Mouse (Mus musculus) midbrain, embryonic 11.5 days (tissue): ENCODE results near the gene Guk1. TPM values are rescaled to one million over a fixed set of nuclear protein-coding genes. Genes with fewer than 3 reads are reported as not detected.
A peak's percentile ranks its signal among the peaks of the same experiment; 100 is the strongest.

Experiments
- ATAC-seq: fragments of 200-750 bp; cut with Nextera tagmentation; 2 replicates; pipeline ENCODE4 v1.8.0; 2017; ENCODE audit warnings: moderate TSS enrichment, moderate library complexity; ENCODE audit not compliant: low FRiP score
- DNase-seq: peaks from one replicate; pipeline ENCODE4 v3.0.0; 2015; ENCODE audit warnings: low spot score; ENCODE audit errors: missing footprints
- H3K27ac ChIP-seq: fragments of 300-500 bp; sonication (generic); 2 replicates; pipeline ENCODE4 v1.5.1; 2014; ENCODE audit warnings: low read depth, low read length
- H3K27me3 ChIP-seq: fragments of 300-500 bp; sonication (generic); 2 replicates; pipeline ENCODE4 v1.6.1; 2014; ENCODE audit warnings: mild to moderate bottlenecking, low read length, moderate library complexity, mixed read lengths; ENCODE audit not compliant: control insufficient read depth, insufficient read depth
- H3K36me3 ChIP-seq: fragments of 300-500 bp; sonication (generic); 2 replicates; pipeline ENCODE4 v1.6.1; 2014; ENCODE audit warnings: mild to moderate bottlenecking, low read length, moderate library complexity, mixed read lengths; ENCODE audit not compliant: control insufficient read depth, insufficient read depth
- H3K4me1 ChIP-seq: fragments of 300-500 bp; sonication (generic); 2 replicates; pipeline ENCODE4 v1.6.1; 2014; ENCODE audit warnings: low read length; ENCODE audit not compliant: control insufficient read depth, insufficient read depth
- H3K4me2 ChIP-seq: fragments of 300-500 bp; sonication (generic); 2 replicates; pipeline ENCODE4 v1.6.1; 2014; ENCODE audit warnings: mild to moderate bottlenecking, moderate library complexity
- H3K4me3 ChIP-seq: fragments of 300-500 bp; sonication (generic); 2 replicates; pipeline ENCODE4 v1.5.1; 2014; ENCODE audit warnings: low read depth, low read length
- H3K9ac ChIP-seq: fragments of 300-500 bp; sonication (generic); 2 replicates; pipeline ENCODE4 v1.6.1; 2014; ENCODE audit warnings: low read length
- H3K9me3 ChIP-seq: fragments of 300-500 bp; sonication (generic); 2 replicates; pipeline ENCODE4 v1.6.1; 2016; ENCODE audit warnings: low read length; ENCODE audit not compliant: control insufficient read depth
- WGBS: fragments of 180-500 bp; shearing (Covaris S2); extraction: QIAGEN DNeasy Blood & Tissue Kit; methylation state at CpG from one replicate; pipeline ENCODE4 v1.1.7; 2014; 5-methylcytosine and 5-hydroxymethylcytosine counted together
- polyA plus RNA-seq: library from polyadenylated mRNA; unstranded; fragments of >200 nt; fragmentation: Nextera tagmentation; extraction: Ambion mirVana; gene quantifications from 2 replicates; pipeline ENCODE4 v1.2.1, GENCODE M21; 2014

Guk1 gene
- polyA plus RNA-seq, 1 experiment from 2014 or later, result 96.6 TPM

- Histone ChIP-seq H3K4me1 (peaks cover 29% of the 10 kb centered on the region), H3K9me3 (no peaks in the 10 kb centered on the region), H3K9ac (peak overlapping the region; percentile 95), H3K4me3 (peak overlapping the region; percentile 92), H3K27ac (peak overlapping the region; percentile 88; the same call in 1 of the 2 replicates), H3K27me3 (no peaks in the 10 kb centered on the region), H3K36me3 (no peaks in the 10 kb centered on the region), H3K4me2 (peak overlapping the region; percentile 89)
- DNase-seq, result peak; percentile 88
- 7% methylated on average over 21 of the region's 21 CpGs for WGBS
- ATAC-seq, result no peak
Measured at GRCm38 (mm10) chr11:59226787-59227603, 35.0 kb upstream of the Guk1 start.

GRCm38 (mm10) chr11:59226251-59226650 is 34.2 kb upstream of the Guk1 start:
- Histone ChIP-seq H3K9ac (peak overlapping the region; percentile 95; the same call in 1 of the 2 replicates), H3K36me3 (no peaks in the 10 kb centered on the region)
- no peak for ATAC-seq

GRCm38 (mm10) chr11:59225167-59225566 is 33.2 kb upstream of the Guk1 start:
- H3K4me3 ChIP-seq, result no peak overlapping the region
- H3K27me3 ChIP-seq, result no peaks in the 10 kb centered on the region
- no peaks in the 10 kb centered on the region for H3K9me3 ChIP-seq
- no peak overlapping the region for H3K4me2 ChIP-seq
- 77% methylated on average over 2 of the region's 2 CpGs for WGBS
- no peak overlapping the region for H3K27ac ChIP-seq
- no peaks in the 10 kb centered on the region for H3K36me3 ChIP-seq
- H3K9ac ChIP-seq, result 0 out of 2 replicates have a peak overlapping the region, but pooled peaks have one; percentile 20
- no peak for ATAC-seq
- no peak for DNase-seq
- H3K4me1 ChIP-seq, result peaks cover 29% of the 10 kb centered on the region

More at GRCm38 (mm10) chr11:59226251-59226650, 34.2 kb upstream of the Guk1 start:
- Histone ChIP-seq H3K4me2 (peak overlapping the region; percentile 89), H3K27ac (no peak overlapping the region), H3K27me3 (no peaks in the 10 kb centered on the region), H3K4me3 (peak overlapping the region; percentile 92), H3K4me1 (peaks cover 29% of the 10 kb centered on the region), H3K9me3 (no peaks in the 10 kb centered on the region)
- no peak for DNase-seq
- 74% methylated on average over 3 of the region's 3 CpGs for WGBS

- no peak for ATAC-seq
- H3K9me3 ChIP-seq, result no peaks in the 10 kb centered on the region
- 74% methylated on average over 2 of the region's 2 CpGs for WGBS
- no peak overlapping the region for H3K4me2 ChIP-seq
- H3K9ac ChIP-seq, result no peak overlapping the region
- peak; percentile 47 for DNase-seq
- peaks cover 29% of the 10 kb centered on the region for H3K4me1 ChIP-seq
- H3K27me3 ChIP-seq, result no peaks in the 10 kb centered on the region
- H3K4me3 ChIP-seq, result no peak overlapping the region
- no peak overlapping the region for H3K27ac ChIP-seq
- 0 out of 2 replicates have a peak, but pooled peaks cover under 1% of the 10 kb centered on the region for H3K36me3 ChIP-seq
Measured at GRCm38 (mm10) chr11:59224470-59224869, 32.5 kb upstream of the Guk1 start.

- no peaks in the 10 kb centered on the region for H3K27me3 ChIP-seq
- WGBS, result 95% methylated on average over 3 of the region's 3 CpGs
- 0 out of 2 replicates have a peak, but pooled peaks cover 2% of the 10 kb centered on the region for H3K36me3 ChIP-seq
- no peak overlapping the region for H3K4me2 ChIP-seq
- H3K9me3 ChIP-seq, result no peaks in the 10 kb centered on the region
- DNase-seq, result no peak
- no peak overlapping the region for H3K9ac ChIP-seq
- H3K4me1 ChIP-seq, result peaks cover 29% of the 10 kb centered on the region
- no peak overlapping the region for H3K4me3 ChIP-seq
- ATAC-seq, result no peak
- no peak overlapping the region for H3K27ac ChIP-seq
Measured at GRCm38 (mm10) chr11:59224025-59224424, 32.0 kb upstream of the Guk1 start.

- no peak for DNase-seq
- Histone ChIP-seq H3K4me1 (peaks cover 23% of the 10 kb centered on the region), H3K36me3 (0 out of 2 replicates have a peak, but pooled peaks cover 2% of the 10 kb centered on the region), H3K4me2 (no peak overlapping the region), H3K4me3 (no peak overlapping the region), H3K9me3 (no peaks in the 10 kb centered on the region), H3K9ac (no peak overlapping the region), H3K27me3 (no peaks in the 10 kb centered on the region), H3K27ac (no peak overlapping the region)
- WGBS, result 87% methylated on average over 4 of the region's 4 CpGs
- ATAC-seq, result no peak
Measured at GRCm38 (mm10) chr11:59222306-59222705, 30.3 kb upstream of the Guk1 start.

GRCm38 (mm10) chr11:59221604-59222003 is 29.6 kb upstream of the Guk1 start:
- H3K9ac ChIP-seq, result no peak overlapping the region
- no peak overlapping the region for H3K27ac ChIP-seq
- H3K4me2 ChIP-seq, result no peak overlapping the region
- 0 out of 2 replicates have a peak, but pooled peaks cover 2% of the 10 kb centered on the region for H3K36me3 ChIP-seq
- H3K4me1 ChIP-seq, result peaks cover 18% of the 10 kb centered on the region
- no peak overlapping the region for H3K4me3 ChIP-seq
- DNase-seq, result no peak
- H3K9me3 ChIP-seq, result no peaks in the 10 kb centered on the region
- H3K27me3 ChIP-seq, result no peaks in the 10 kb centered on the region
- ATAC-seq, result no peak

GRCm38 (mm10) chr11:59219064-59219463 is 27.1 kb upstream of the Guk1 start:
- no peak for DNase-seq
- H3K9ac ChIP-seq, result no peak overlapping the region
- H3K36me3 ChIP-seq, result 0 out of 2 replicates have a peak, but pooled peaks cover 2% of the 10 kb centered on the region
- ATAC-seq, result no peak
- no peaks in the 10 kb centered on the region for H3K9me3 ChIP-seq
- H3K4me1 ChIP-seq, result no peaks in the 10 kb centered on the region
- H3K27me3 ChIP-seq, result no peaks in the 10 kb centered on the region
- no peak overlapping the region for H3K4me3 ChIP-seq
- no peak overlapping the region for H3K27ac ChIP-seq
- H3K4me2 ChIP-seq, result no peak overlapping the region

- H3K9me3 ChIP-seq, result no peaks in the 10 kb centered on the region
- H3K27ac ChIP-seq, result no peak overlapping the region
- H3K4me1 ChIP-seq, result no peaks in the 10 kb centered on the region
- no peak overlapping the region for H3K9ac ChIP-seq
- no peak for ATAC-seq
- no peak overlapping the region for H3K4me3 ChIP-seq
- 0 out of 2 replicates have a peak, but pooled peaks cover 2% of the 10 kb centered on the region for H3K36me3 ChIP-seq
- no peak for DNase-seq
- no peaks in the 10 kb centered on the region for H3K27me3 ChIP-seq
- WGBS, result 87% methylated on average over 4 of the region's 4 CpGs
- H3K4me2 ChIP-seq, result no peak overlapping the region
Measured at GRCm38 (mm10) chr11:59218389-59218998, 26.5 kb upstream of the Guk1 start.
